Mouse (Mus musculus) urinary bladder, postnatal 10 days (tissue): ENCODE measurements around the gene 1700061G19Rik.

ENCODE experiments used
- DNase-seq: peaks from one replicate; pipeline ENCODE4 v3.0.0; 2022; ENCODE audit warnings: low spot score

Gene 1700061G19Rik

DNA sequence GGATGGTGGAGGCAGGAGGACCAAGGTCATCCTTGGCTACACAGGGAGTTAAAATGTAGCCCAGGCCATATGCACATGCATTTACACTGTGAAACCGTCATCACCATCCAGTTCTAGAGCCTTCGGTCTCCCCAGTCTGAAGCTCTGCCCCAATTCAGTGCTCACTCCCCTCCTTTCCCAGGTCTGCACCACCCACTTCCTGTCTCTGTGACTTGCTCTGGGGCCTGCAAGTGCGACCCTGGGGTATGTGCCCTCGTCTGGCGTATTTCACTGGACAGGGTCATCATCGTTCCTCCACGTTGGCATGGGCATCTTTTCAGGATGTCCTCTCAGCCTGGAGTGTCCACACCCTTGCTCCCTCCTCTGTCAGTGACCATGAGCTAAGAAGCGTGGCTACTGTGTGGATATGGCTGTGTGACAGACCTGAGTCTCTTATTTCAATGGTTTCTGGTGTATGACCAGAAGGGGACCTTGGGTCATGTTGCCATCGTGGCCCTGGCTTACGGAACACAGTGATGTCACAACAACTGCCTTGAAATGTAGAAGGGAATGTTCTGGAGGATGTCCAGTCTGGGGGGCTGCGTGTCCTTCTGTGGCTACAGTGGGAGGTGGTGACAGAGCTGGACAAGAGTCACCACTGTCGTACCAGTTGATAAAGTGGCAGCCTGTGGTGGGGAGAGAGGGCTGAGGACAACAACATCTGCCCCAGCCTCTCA is at the start of gene 1700061G19Rik:
Gene 1700061G19Rik (plus strand): TSS at position 542 of the 716 bp plus-strand sequence.
- no peak for DNase-seq

DNA sequence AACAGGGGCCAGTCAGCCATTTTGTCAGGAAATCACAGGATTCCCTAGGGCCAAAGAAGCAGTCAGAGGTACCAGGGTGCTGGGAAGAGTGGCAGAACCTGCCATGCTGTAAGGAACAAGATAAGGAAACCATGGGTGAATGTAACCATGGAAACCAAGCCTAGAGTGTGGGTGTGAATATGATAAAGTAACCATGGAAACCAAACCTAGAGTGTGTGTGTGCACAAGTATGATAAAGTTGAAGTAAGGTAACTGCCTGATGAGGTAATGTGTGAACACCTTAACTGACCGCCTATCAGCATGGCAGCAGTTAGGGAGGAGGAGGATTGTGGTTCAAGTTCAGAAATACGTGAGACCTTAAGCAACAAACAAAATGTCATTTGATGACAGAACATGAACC is 48.6 kb upstream of the 1700061G19Rik start:
- no peak for DNase-seq

- DNase-seq = no peak
These were observed 46.1 kb upstream of the 1700061G19Rik start for GRCm38 (mm10) chr17:56829171-56829570.

DNA sequence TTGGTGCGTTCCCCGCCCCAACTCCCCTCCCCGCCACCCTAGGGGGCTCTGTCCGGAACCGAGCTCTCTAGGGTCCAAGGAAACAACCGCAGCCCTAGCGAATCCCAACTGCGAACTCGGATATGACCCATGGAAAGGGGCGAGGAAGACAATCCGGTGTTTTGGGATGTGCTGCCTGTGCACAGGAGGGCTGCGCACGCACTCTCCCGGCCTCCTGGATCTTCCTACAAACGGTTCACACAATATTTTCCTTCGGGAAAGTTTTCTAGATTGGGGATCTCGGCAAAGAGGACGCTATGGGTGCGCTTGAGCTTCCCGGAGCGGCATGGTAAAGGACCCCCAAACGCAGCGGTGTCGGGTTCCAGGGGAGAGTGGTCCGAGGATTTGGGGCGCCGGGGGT is 45.5 kb upstream of the 1700061G19Rik start:
- DNase-seq = no peak

- no peak for DNase-seq
These were observed 44.7 kb upstream of the 1700061G19Rik start, which contains the start of gene Rfx2 for GRCm38 (mm10) chr17:56830411-56831110. Gene Rfx2 (minus strand): TSS chr17:56831013.

GRCm38 (mm10) chr17:56831111-56831816 is 44.0 kb upstream of the 1700061G19Rik start:
- DNase-seq = peak; percentile 96

DNA sequence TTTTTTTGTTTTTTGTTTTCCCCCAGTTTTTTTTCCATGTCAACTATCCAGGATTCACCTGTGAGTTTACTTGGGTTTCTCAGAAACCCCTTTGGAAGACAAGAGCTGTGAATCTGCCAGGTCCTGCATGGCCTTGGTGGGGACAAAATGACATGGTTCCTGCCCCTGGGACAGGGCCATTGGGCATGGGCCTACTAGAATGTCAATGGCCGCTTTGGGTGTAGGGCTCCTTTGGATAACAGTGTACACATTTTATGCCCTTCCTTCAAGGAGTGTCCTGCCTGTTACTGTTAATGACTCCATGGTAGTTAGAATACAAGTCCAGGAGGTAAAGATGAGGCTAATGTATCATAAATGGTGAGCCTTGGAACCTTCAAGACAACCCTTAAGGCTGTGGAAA is 42.4 kb upstream of the 1700061G19Rik start:
- DNase-seq = no peak

- no peak for DNase-seq
These were observed 41.9 kb upstream of the 1700061G19Rik start for GRCm38 (mm10) chr17:56833381-56833780.

GRCm38 (mm10) chr17:56836336-56836735 is 38.9 kb upstream of the 1700061G19Rik start:
- no peak for DNase-seq

DNA sequence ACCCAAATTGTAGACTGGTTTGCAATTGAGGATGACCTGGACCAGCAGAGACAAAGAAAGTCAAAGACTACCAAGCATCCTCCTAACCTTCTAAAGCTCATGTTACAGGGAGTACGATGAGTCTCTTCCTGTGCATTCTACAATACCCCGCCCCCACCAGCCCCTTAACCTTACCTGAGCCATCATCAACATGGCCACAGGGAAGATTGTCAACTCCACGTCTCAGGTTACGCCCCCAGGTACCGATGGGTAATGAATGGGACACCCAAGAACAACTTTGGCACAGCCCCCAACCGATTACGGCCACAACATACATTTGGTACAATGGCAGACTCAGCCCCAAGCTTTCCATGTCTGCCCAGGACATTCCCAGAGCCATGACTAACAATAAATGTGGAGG is 34.8 kb upstream of the 1700061G19Rik start:
- DNase-seq = no peak

- DNase-seq = no peak
These were observed 33.1 kb upstream of the 1700061G19Rik start for GRCm38 (mm10) chr17:56842173-56842572.

- DNase-seq = no peak
These were observed 31.6 kb upstream of the 1700061G19Rik start for GRCm38 (mm10) chr17:56843678-56844077.

DNA sequence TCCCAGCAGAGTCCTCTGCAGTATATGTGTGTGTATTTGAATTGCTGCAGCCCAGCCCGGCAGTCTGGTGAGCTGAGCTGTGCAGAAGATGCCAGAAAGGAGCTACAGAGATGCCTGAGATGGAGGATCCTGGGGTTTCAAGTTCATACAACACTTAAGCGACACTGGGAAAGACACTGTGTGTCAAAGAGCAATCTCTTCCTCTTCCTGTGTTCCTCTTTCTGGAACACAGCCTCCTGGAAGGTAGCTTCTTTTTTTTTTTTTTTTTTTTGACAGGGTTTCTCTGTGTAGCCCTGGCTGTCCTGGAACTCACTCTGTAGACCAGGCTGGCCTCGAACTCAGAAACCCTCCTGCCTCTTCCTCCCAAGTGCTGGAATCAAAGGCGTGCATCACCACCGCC is 26.5 kb upstream of the 1700061G19Rik start:
- no peak for DNase-seq

- DNase-seq = no peak
These were observed 25.6 kb upstream of the 1700061G19Rik start for GRCm38 (mm10) chr17:56849710-56850109.

DNA sequence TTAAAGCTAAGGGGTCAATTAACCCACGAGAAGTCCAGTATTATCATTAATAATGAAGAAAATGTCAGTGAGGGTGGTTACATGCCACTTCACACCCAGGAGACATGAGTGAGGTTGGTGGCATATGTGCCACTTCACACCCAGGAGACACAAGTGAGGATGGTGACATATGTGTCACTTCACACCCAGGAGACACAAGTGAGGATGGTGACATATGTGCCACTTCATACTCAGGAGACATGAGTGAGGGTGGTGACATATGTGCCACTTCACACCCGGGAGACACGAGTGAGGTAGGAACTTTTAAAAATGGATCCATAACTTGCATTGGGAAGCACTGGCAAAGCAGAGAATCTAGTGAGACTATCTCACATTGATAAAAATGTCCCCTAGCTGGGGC is 24.1 kb upstream of the 1700061G19Rik start:
- no peak for DNase-seq

GRCm38 (mm10) chr17:56855421-56855820 is 19.9 kb upstream of the 1700061G19Rik start:
- DNase-seq = no peak

DNA sequence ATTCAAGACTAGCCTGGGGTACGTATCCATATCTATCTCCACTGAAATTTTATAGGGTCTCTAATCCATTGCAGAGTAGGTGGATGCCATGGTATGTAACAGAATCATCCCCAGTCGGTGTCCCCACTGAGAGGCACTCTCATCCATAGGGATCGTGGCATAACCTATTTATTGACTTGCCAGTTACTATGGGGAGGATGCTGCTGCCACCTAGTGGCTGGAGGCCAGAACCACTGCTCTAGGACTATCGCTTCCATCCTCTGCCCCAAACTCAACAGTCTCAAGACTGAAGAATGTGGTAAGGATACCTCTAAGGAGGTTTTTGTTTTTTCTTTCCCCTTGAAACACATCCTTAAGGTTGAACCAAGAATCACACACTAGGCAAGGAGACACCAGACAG is 17.1 kb upstream of the 1700061G19Rik start:
- peak; percentile 34 for DNase-seq

- no peak for DNase-seq
These were observed 16.4 kb upstream of the 1700061G19Rik start for GRCm38 (mm10) chr17:56858922-56859321.

DNA sequence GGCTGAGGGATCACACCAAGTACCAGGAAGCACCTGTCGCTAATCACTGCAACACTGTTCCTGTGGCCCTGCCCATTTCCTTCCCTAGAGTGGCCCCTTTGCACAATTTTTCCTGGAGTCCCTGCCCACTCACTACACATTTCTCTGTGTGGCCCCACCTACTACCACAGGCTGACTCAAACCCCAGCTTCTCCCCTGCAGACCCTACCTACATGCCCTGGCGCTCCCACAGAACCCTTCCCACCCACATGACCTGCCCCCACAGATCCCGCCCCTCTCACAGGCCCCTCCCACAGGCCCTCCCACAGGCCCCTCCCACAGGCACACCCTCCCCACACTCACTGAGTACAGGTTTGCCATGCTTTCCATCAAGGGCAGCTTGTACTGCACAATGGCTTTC is 14.1 kb upstream of the 1700061G19Rik start:
- DNase-seq = no peak

DNA sequence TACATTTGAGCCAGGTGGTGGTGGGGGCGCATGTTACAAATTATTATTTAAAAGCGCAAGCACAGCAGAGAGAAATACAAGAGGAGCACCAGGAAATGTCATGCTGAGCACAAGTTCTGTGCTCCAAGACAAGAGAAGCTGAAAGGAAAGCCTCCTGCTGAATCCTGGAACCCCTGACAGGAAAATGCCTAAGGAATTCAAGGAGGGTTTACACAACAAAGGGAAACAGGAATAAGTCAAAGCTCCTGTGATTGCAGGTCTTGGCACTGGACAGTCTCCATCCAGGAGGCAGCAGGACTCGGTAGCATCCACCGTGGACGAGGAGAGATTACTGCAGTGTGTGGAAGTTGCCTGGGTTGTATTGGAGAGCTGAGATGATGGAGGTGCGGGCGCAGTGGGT is 9.2 kb upstream of the 1700061G19Rik start:
- DNase-seq = no peak

- DNase-seq = no peak
These were observed 5.7 kb upstream of the 1700061G19Rik start for GRCm38 (mm10) chr17:56869481-56869977.

DNA sequence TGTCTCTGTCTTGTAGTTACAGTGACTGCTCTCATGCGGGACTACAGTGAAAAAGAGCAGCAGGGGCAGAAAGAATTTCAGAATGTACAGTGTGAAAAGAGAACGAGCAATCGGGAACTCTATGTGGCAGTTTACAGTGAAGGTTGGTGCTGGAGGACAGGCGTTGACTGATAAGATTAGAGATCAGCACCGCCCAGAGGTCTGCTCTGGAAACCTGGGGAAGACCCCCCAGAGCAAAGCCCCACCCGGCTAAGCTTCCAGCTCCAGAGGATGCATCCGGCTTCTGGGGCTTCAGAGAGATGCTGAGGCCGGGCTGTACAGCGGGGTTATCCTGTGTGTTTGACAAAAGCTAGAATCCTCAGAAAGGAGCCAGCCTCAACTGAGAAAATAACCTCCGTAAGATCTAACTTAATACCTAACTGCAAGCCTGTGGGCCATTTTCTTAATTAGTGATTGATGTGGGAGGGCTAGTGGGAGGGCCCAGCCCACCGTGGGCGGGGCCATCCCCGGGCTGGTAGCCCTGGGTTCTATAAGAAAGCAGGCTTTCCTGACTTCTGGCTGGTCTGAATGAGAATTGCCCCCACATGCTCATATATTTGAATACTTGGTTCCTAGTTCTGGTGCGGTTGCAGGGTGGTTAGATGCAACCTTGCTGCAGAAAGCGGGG is 4.9 kb upstream of the 1700061G19Rik start:
- DNase-seq = no peak
